Mouse (Mus musculus): ENCODE data around the gene Des.

- TF ChIP-seq POLR2A (IDR thresholded peaks at IDR 0.05; ENCODE audit: insufficient read length, low read depth): no peak
- no peak for TF ChIP-seq MAX (IDR thresholded peaks at IDR 0.05; ENCODE audit: low read depth)
These were observed 45.4 kb downstream of the Des start for GRCm38 (mm10) chr1:75405547-75405946.
